Comparison of ENCODE assay signal across 11 mouse cellular contexts in the genomic region with DNA sequence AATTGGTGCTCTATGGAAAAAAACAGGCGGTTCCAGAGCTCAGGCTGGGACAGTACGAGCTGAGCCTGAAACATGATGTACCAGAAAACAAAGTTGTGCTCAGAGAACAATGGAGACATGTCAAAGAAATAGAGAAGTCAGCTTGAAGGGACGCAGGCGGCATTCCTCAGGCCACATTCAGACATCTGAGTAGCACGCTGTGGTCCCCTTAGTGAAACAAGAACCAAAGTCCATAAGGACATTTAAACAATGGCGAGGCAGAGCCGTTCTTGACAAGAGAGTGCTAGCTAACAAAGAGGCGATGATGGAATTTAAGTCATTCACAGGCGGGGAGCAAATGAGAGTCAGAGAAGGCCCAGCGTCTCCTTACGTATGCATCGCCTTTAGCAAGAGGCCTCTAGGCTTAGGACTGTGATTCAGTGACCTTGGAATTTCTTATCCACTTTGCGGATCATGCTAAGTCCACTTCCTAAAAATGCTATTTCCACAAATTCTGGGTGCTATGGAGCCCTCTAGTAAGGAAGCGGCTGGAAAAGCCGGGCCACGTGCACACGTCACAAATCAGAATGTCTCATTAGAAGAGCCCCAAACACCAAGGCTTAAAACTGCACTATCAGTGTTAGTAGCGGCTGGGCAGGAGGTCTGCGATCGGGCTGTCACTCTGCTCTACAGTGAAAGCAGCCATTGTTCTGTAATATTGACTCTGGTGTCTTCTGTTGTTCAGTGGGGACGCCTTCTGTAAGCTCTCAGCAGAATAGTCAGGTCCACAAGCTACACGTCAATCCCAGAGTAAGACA. TPM values are rescaled to one million over a fixed set of nuclear protein-coding genes. Genes with fewer than 3 reads are reported as not detected.
A peak's percentile ranks its signal among the peaks of the same experiment; 100 is the strongest.
DNase-seq lines count a peak whose midpoint lies in the region; ATAC-seq lines count a peak whose summit lies in the region.
"Had no signal": no experiment of that assay in that cellular context is flagged by ENCODE, and none has a peak within 500 bp of the region (broad histone marks: within the 10 kb centered on the region; RNA-seq: fewer than 3 reads in every experiment).

No protein-coding gene starts in this region.

- DNase-seq in 3T3-L1 (ENCODE audit: low read depth, low spot score): peak; percentile 40
- DNase-seq in ZHBTc4 (ENCODE audit: low read depth, low spot score): peak; percentile 63
- no peak for DNase-seq in heart, embryonic 10.5 days (ENCODE audit: low spot score)
- no peak for DNase-seq in adrenal gland, adult 8-10 months
- no peak for DNase-seq in urinary bladder, postnatal 4 days (ENCODE audit: low spot score in 2 of 2)
- DNase-seq in limb, embryonic 10.5 days (ENCODE audit: low spot score): no peak
- DNase-seq: cerebellum, adult 11-12 months; liver, embryonic 13.5 days had no signal

- H3K27me3 ChIP-seq in heart, embryonic 10.5 days (ENCODE audit: insufficient read depth, poor library complexity, severe bottlenecking): no peaks in the 10 kb centered on the region
- no peaks in the 10 kb centered on the region for H3K27me3 ChIP-seq in midbrain, embryonic 12.5 days
- no peaks in the 10 kb centered on the region for H3K27me3 ChIP-seq in limb, embryonic 10.5 days (ENCODE audit: low read depth, poor library complexity, severe bottlenecking)
- H3K27me3 ChIP-seq: liver, embryonic 13.5 days had no signal

- no peaks in the 10 kb centered on the region for H3K36me3 ChIP-seq in heart, embryonic 10.5 days
- H3K36me3 ChIP-seq in midbrain, embryonic 12.5 days: no peaks in the 10 kb centered on the region
- no peaks in the 10 kb centered on the region for H3K36me3 ChIP-seq in limb, embryonic 10.5 days
- H3K36me3 ChIP-seq: liver, embryonic 13.5 days had no signal

- 32% methylated on average over 22 of the region's 22 CpGs for WGBS in heart, embryonic 10.5 days
- whole genome bisulfite sequencing in midbrain, embryonic 12.5 days: 24% methylated on average over 22 of the region's 22 CpGs
- 76% methylated on average over 22 of the region's 22 CpGs for WGBS in limb, embryonic 10.5 days

- H3K4me3 ChIP-seq in heart, embryonic 10.5 days: peak overlapping the region; percentile 38
- H3K4me3 ChIP-seq in midbrain, embryonic 12.5 days: no peak overlapping the region
- H3K4me3 ChIP-seq in limb, embryonic 10.5 days: no peak overlapping the region
- H3K4me3 ChIP-seq: liver, embryonic 13.5 days had no signal

- H3K9me3 ChIP-seq in heart, embryonic 10.5 days: no peaks in the 10 kb centered on the region
- H3K9me3 ChIP-seq in midbrain, embryonic 12.5 days: no peaks in the 10 kb centered on the region
- no peaks in the 10 kb centered on the region for H3K9me3 ChIP-seq in limb, embryonic 10.5 days (replicated peaks)
- H3K9me3 ChIP-seq: G1E; liver, embryonic 13.5 days had no signal

- peak; percentile 83 for ATAC-seq in midbrain, embryonic 12.5 days (ENCODE audit: low FRiP score, low read depth)
- ATAC-seq in activated CD4-positive, CD25-positive, alpha-beta regulatory T cell, adult 4 months: no peak

- H3K4me2 ChIP-seq in midbrain, embryonic 12.5 days (replicated peaks): peak overlapping the region; percentile 43
- H3K4me2 ChIP-seq: liver, embryonic 13.5 days had no signal

- 0 out of 2 replicates have a peak overlapping the region, but pooled peaks have one; percentile 39 for H3K9ac ChIP-seq in midbrain, embryonic 12.5 days (replicated peaks)
- H3K9ac ChIP-seq: liver, embryonic 13.5 days had no signal

- H3K4me1 ChIP-seq in heart, embryonic 10.5 days: peaks cover 24% of the 10 kb centered on the region
- peaks cover 13% of the 10 kb centered on the region for H3K4me1 ChIP-seq in midbrain, embryonic 12.5 days
- H3K4me1 ChIP-seq in limb, embryonic 10.5 days: peaks cover 5% of the 10 kb centered on the region

- peak overlapping the region; percentile 76 for H3K27ac ChIP-seq in heart, embryonic 10.5 days
- peak overlapping the region; percentile 55 for H3K27ac ChIP-seq in midbrain, embryonic 12.5 days (replicated peaks)
- H3K27ac ChIP-seq in limb, embryonic 10.5 days: no peak overlapping the region
- H3K27ac ChIP-seq: liver, embryonic 13.5 days had no signal

RNA-seq across cellular contexts. Expression of a gene that starts 48.2 kb away (rescaled TPM):
- polyA plus RNA-seq in heart, embryonic 10.5 days (2016; fragmentation: Nextera tagmentation; extraction: Ambion mirVana): 35.5 and 40.6 TPM in 2 replicates
- 31.0 and 31.8 TPM in 2 replicates for polyA plus RNA-seq in midbrain, embryonic 12.5 days (2016; fragmentation: Nextera tagmentation; extraction: Ambion mirVana)
- 10 to 100 TPM; 47.2 to 56.6 (median 48.7) TPM for total RNA-seq in adrenal gland, adult 8-10 months (2022)
- polyA plus RNA-seq in activated CD4-positive, CD25-positive, alpha-beta regulatory T cell, adult 4 months (2017; shearing (Covaris generic)): 10 to 100 TPM; 61.4 to 80.0 TPM
- polyA plus RNA-seq in limb, embryonic 10.5 days (2016; fragmentation: Nextera tagmentation; extraction: Ambion mirVana): 26.1 and 34.7 TPM in 2 replicates

Comparison
In these comparisons a context has a peak if more than half of its experiments do, and no peak if none do; other contexts are left out.
1. DNase-seq: peak in 3T3-L1 (single experiment) and ZHBTc4 (single experiment); none in heart, embryonic 10.5 days (single experiment), adrenal gland, adult 8-10 months (single experiment), urinary bladder, postnatal 4 days (0 of 2) and limb, embryonic 10.5 days (single experiment).